Mouse (Mus musculus): ENCODE results near the gene Gpr55.

DNA sequence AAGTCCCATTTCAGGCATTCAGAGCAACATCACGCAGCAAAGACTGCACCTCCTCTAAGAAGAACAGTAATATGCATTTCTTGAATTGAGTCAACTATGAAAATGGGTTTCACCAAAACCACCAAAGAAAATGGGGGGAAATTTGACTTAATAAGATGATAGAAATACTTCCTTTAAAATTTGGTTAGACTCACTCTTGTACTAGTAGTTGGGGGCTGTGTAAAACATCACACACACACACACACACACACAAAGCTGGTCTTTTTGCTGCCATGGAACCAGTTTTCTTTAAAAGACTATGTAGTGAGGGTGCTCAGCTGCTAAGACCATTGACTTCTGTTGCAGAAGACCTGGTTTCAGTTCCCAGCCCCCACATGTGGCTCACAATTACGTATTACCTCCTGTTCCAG, 12.7 kb upstream of the Gpr55 start:
- TF ChIP-seq CTCF (IDR thresholded peaks at IDR 0.05; ENCODE audit: borderline replicate concordance, extremely low read depth, insufficient read depth, insufficient read length) (no peak), POLR2A (IDR thresholded peaks at IDR 0.05; ENCODE audit: borderline replicate concordance, extremely low read depth, insufficient read depth, insufficient read length, poor library complexity, severe bottlenecking) (no peak)

Data from brain, embryonic 14.5 days (tissue).